Mouse (Mus musculus) midbrain, embryonic 13.5 days (tissue): ENCODE results near the gene Gm49320. TPM values are rescaled to one million over a fixed set of nuclear protein-coding genes. Genes with fewer than 3 reads are reported as not detected.

Source experiments
- ATAC-seq: fragments of 200-750 bp; cut with Nextera tagmentation; 2 replicates; pipeline ENCODE4 v1.8.0; 2017; ENCODE audit warnings: mild to moderate bottlenecking, moderate TSS enrichment, moderate library complexity
- H3K27ac ChIP-seq: fragments of 300-500 bp; sonication (generic); 2 replicates; pipeline ENCODE4 v1.5.1; 2015; ENCODE audit warnings: inconsistent platforms, mild to moderate bottlenecking, moderate library complexity
- H3K27me3 ChIP-seq: fragments of 300-500 bp; sonication (generic); 2 replicates; pipeline ENCODE4 v1.6.1; 2015; ENCODE audit warnings: mild to moderate bottlenecking, inconsistent platforms
- H3K36me3 ChIP-seq: fragments of 300-500 bp; sonication (generic); 2 replicates; pipeline ENCODE4 v1.6.1; 2015; ENCODE audit warnings: mild to moderate bottlenecking, inconsistent platforms
- H3K4me1 ChIP-seq: fragments of 300-500 bp; sonication (generic); replicated peaks from 2 replicates; pipeline ENCODE4 v1.6.1; 2015; ENCODE audit warnings: inconsistent platforms
- H3K4me2 ChIP-seq: fragments of 300-500 bp; sonication (generic); replicated peaks from 2 replicates; pipeline ENCODE4 v1.6.1; 2015; ENCODE audit warnings: moderate library complexity, mild to moderate bottlenecking, inconsistent platforms
- H3K4me3 ChIP-seq: fragments of 300-500 bp; sonication (generic); replicated peaks from 2 replicates; pipeline ENCODE4 v1.5.1; 2015; ENCODE audit warnings: mild to moderate bottlenecking, inconsistent platforms
- H3K9ac ChIP-seq: fragments of 300-500 bp; sonication (generic); replicated peaks from 2 replicates; pipeline ENCODE4 v1.6.1; 2015; ENCODE audit warnings: mild to moderate bottlenecking, inconsistent platforms
- H3K9me3 ChIP-seq: fragments of 300-500 bp; sonication (generic); 2 replicates; pipeline ENCODE4 v1.6.1; 2016; ENCODE audit warnings: mild to moderate bottlenecking, inconsistent platforms
- WGBS: fragments of 180-500 bp; shearing (Covaris S2); methylation state at CpG from one replicate; pipeline ENCODE4 v1.1.7; 2015; 5-methylcytosine and 5-hydroxymethylcytosine counted together
- polyA plus RNA-seq: library from polyadenylated mRNA; unstranded; fragments of >200 nt; fragmentation: Nextera tagmentation; extraction: Ambion mirVana; gene quantifications from 2 replicates; pipeline ENCODE4 v1.2.1, GENCODE M21; 2015

The Gm49320 gene
- polyA plus RNA-seq, 1 experiment from 2014 or later = 1.2 TPM

DNA sequence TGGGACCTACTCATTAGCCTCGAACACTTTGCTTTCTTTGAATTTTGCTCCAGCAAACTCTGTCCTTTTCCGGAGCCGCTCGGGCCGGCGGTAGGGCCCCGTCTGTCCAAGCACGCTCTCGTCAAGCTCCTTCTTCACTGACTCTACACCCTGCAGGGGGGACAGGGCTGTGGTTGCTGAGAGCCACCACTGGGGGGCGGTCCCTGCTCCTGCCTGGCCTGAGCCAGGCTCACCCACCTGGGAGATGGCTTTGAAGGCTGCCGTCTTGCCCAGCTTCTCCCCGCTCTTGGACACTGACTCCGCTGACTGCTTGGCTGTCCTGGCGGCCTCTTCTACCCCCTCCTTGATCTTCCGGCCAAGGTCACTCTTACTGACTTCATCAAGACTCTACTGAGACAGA lies 29.0 kb downstream of the Gm49320 start:
- H3K4me1 ChIP-seq = no peaks in the 10 kb centered on the region
- peak; percentile 73 for ATAC-seq
- H3K27ac ChIP-seq = no peak overlapping the region
- H3K4me2 ChIP-seq = no peak overlapping the region
- H3K27me3 ChIP-seq = no peaks in the 10 kb centered on the region
- H3K36me3 ChIP-seq = peaks cover 91% of the 10 kb centered on the region
- no peak overlapping the region for H3K9ac ChIP-seq
- H3K4me3 ChIP-seq = no peak overlapping the region
- WGBS = 81% methylated on average over 15 of the region's 15 CpGs
- H3K9me3 ChIP-seq = no peaks in the 10 kb centered on the region

DNA sequence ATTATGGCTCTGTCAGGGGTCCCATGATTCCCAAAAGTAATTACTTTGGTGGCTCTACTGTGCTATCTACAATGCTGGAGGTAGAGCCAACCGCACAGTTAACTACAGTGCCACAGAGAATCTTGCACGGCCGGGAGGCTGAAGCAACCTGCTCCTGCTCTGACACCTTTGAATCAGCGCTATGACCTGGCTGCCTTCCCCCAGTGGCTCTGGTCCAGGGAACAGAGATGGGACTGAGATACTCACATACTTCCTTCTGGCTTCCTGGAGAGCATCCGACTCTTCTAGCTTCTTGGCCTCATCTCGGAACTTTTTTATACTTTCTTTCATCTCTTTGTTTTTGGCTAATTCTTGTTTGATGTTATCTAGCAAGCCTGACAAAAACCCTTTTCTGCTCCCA lies 30.9 kb downstream of the Gm49320 start:
- no peaks in the 10 kb centered on the region for H3K27me3 ChIP-seq
- H3K27ac ChIP-seq = no peak overlapping the region
- no peaks in the 10 kb centered on the region for H3K9me3 ChIP-seq
- H3K4me3 ChIP-seq = no peak overlapping the region
- WGBS = 94% methylated on average over 6 of the region's 6 CpGs
- peaks cover 84% of the 10 kb centered on the region for H3K36me3 ChIP-seq
- peaks cover 8% of the 10 kb centered on the region for H3K4me1 ChIP-seq
- no peak overlapping the region for H3K9ac ChIP-seq
- no peak for ATAC-seq
- H3K4me2 ChIP-seq = no peak overlapping the region

DNA sequence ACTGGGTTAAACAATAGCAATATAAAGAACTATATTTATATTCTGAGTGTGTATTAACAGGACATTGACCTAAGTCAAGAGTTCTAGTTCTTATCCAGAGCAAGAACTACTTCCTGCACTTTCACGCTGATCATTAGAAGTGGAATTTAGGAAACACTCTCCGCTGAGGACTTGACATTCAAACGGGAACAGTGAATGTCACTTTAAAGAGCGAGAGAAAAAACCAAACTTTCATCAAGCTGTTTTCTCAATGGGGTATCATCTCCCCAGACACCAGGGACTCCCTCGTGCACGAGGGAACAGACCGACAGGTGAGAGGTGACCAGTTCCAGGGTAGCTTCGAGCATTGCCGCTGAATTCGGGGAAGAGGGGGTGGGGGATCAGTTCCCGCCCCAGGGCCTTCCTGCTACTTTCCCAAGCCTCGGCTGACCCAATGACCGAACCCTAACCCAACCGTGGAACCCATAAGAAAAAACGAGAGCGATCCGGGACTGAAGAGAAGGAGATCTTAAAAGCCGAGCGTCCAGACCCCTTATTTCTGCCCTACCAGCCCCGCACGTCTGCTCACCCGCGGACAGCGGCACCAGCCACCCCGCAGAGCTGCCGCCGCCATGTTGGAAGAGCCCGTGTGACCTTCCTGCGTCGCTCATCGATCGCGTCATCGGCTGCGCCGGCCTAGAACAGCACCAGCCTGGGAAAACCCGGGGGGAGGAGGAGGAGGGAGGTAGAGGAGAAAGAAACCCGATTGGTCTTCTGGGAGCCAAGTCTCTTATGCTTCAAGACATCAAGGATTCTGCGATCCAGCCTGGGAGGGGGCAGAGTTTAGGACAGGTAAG lies 36.8 kb downstream of the Gm49320 start, which contains the start of gene Timm44:
TSS of gene Timm44 (minus strand) at position 639 of the 836 bp plus-strand sequence.
- Histone ChIP-seq H3K27ac (peak within 1 kb of the TSS; percentile 76), H3K4me3 (peak within 1 kb of the TSS; percentile 74), H3K9me3 (no peaks in the 10 kb centered on the region), H3K4me1 (peaks cover 19% of the 10 kb centered on the region), H3K4me2 (peak within 1 kb of the TSS; percentile 81), H3K9ac (peak within 1 kb of the TSS; percentile 74), H3K36me3 (peaks cover 26% of the 10 kb centered on the region), H3K27me3 (no peaks in the 10 kb centered on the region)
- ATAC-seq = peak; percentile 96
- under 1% methylated on average over 39 of the region's 39 CpGs for WGBS

DNA sequence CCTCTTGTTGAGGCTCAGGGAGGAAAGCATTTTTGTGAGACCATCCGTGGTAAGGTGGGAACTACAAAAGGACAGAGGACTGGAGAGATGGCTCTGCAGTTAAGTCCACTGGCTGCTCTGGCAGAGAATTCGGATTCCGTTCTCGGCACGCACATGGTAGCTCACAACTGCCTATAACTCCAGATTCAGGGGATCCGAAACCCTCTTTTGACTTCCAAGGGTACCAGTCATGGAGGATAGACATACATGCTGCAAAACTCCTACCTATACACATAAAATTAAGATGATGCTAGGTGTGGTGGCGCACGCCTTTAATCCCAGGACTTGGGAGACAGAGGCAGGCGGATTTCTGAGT lies 37.4 kb downstream of the Gm49320 start:
- Histone ChIP-seq H3K9me3 (no peaks in the 10 kb centered on the region), H3K4me2 (peak overlapping the region; percentile 81), H3K9ac (peak overlapping the region; percentile 74; the same call in 1 of the 2 replicates), H3K27ac (peak overlapping the region; percentile 76), H3K27me3 (no peaks in the 10 kb centered on the region), H3K4me3 (peak overlapping the region; percentile 74), H3K36me3 (peaks cover 26% of the 10 kb centered on the region), H3K4me1 (peaks cover 19% of the 10 kb centered on the region)
- ATAC-seq = no peak
- WGBS = 25% methylated on average over 9 of the region's 9 CpGs

DNA sequence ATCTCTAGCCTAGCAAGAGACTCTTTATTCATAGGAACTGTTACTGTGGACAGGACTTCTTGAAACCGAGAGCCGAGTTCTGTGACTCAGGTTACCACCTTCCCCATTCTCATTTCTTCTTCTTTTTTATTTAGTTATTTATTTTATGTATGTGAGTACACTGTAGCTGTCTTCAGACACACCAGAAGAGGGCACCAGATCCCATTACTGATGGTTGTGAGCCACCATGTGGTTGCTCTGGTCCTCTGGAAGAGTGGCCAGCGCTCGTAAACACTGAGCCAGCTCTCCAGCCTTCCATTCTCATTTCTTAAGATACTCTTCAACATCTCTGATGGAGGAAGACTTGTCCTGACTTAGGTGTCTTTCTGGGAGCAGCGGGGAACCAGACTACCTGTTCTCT lies 54.1 kb downstream of the Gm49320 start:
- Histone ChIP-seq H3K9me3 (no peaks in the 10 kb centered on the region), H3K36me3 (peaks cover 76% of the 10 kb centered on the region), H3K4me2 (no peak overlapping the region), H3K4me3 (no peak overlapping the region), H3K27me3 (no peaks in the 10 kb centered on the region), H3K9ac (no peak overlapping the region), H3K27ac (no peak overlapping the region), H3K4me1 (no peaks in the 10 kb centered on the region)
- ATAC-seq = no peak
- WGBS = 95% methylated on average over 5 of the region's 5 CpGs

DNA sequence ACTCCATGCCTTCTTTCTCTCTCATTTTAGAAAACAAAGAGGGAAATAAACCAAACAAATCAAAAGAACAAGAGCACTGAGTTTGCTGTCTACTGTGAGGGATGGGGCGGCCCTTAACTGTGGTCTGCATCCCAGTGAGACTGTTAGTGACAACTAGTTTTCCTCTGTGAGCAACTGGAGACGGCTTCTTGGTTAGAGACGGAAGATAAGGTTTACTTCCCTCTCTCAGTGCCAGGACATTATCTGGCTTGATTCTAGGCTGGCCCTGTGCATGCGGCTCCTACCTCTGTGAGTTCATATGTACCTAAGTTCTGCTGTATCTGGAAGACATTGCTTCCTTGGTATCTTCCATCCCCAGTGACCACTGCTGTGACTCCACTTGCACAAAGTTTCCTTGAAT lies 59.2 kb downstream of the Gm49320 start:
- no peak overlapping the region for H3K4me3 ChIP-seq
- H3K36me3 ChIP-seq = peaks cover 82% of the 10 kb centered on the region
- no peak overlapping the region for H3K9ac ChIP-seq
- no peaks in the 10 kb centered on the region for H3K27me3 ChIP-seq
- no peaks in the 10 kb centered on the region for H3K4me1 ChIP-seq
- H3K4me2 ChIP-seq = no peak overlapping the region
- 97% methylated on average over 4 of the region's 4 CpGs for WGBS
- no peak for ATAC-seq
- no peak overlapping the region for H3K27ac ChIP-seq
- H3K9me3 ChIP-seq = no peaks in the 10 kb centered on the region

Other genes starting within 250 kb of the Gm49320 start
- gene Cd209f, start 133.0 kb upstream of the Gm49320 start, polyA plus RNA-seq = 0.23 TPM in 1 of 2 replicates, not detected in the other
- gene Cd209g, start 104.8 kb upstream of the Gm49320 start, polyA plus RNA-seq = not detected in 2 replicates
- gene Evi5l, start 72.3 kb upstream of the Gm49320 start, polyA plus RNA-seq = 91.4 and 92.5 TPM in 2 replicates
- gene Prr36, start 21.4 kb upstream of the Gm49320 start, polyA plus RNA-seq = 44.2 and 52.1 TPM in 2 replicates
- 0.17 TPM in 1 of 2 replicates, not detected in the other for gene Lrrc8e, start 12.0 kb upstream of the Gm49320 start, polyA plus RNA-seq
- 33.0 and 36.9 TPM in 2 replicates for gene Map2k7, start 125 bp upstream of the Gm49320 start, polyA plus RNA-seq
- 8.0 and 8.5 TPM in 2 replicates for gene Tgfbr3l, start 9.3 kb downstream of the Gm49320 start, polyA plus RNA-seq
- gene Snapc2, start 14.2 kb downstream of the Gm49320 start, polyA plus RNA-seq = 62.7 and 64.1 TPM in 2 replicates
- gene Ctxn1, start 20.4 kb downstream of the Gm49320 start, polyA plus RNA-seq = 245 and 257 TPM in 2 replicates
- 44.5 and 45.1 TPM in 2 replicates for gene Timm44, start 37.0 kb downstream of the Gm49320 start, polyA plus RNA-seq
- gene Ccl25, start 86.3 kb downstream of the Gm49320 start, polyA plus RNA-seq = 20.0 and 23.2 TPM in 2 replicates
- 152 and 163 TPM in 2 replicates for gene Elavl1, start 86.5 kb downstream of the Gm49320 start, polyA plus RNA-seq